Mouse (Mus musculus) MEL (cell line): ENCODE measurements around the gene Robo3. TPM values are rescaled to one million over a fixed set of nuclear protein-coding genes. Genes with fewer than 3 reads are reported as not detected.

Experiments
- DNase-seq: peaks from one replicate; pipeline ENCODE4 v3.0.0; 2011; ENCODE audit warnings: low read depth, low spot score
- H3K27ac ChIP-seq: 2 replicates; pipeline ENCODE4 v1.5.1; 2012; ENCODE audit warnings: low read depth, mild to moderate bottlenecking, control low read depth, low read length, moderate library complexity; ENCODE audit not compliant: control insufficient read depth
- H3K27me3 ChIP-seq, 2 experiments: fragments of 150-350 bp in 1 of 2; sonication (generic) in 1 of 2; 2 replicates each; pipeline ENCODE4 v1.6.1; 2012; ENCODE audit warnings: low read length in 2 of 2, mild to moderate bottlenecking in 2 of 2, improper control_type of control experiment in 1 of 2, moderate library complexity in 1 of 2; ENCODE audit not compliant: insufficient read depth in 2 of 2, control insufficient read depth in 1 of 2
- H3K36me3 ChIP-seq, 2 experiments: 2 replicates each; pipeline ENCODE4 v1.6.1; 2012 to 2014; ENCODE audit warnings: low read length in 2 of 2, improper control_type of control experiment in 1 of 2, inconsistent platforms in 1 of 2, mild to moderate bottlenecking in 1 of 2; ENCODE audit not compliant: insufficient read depth in 2 of 2, control insufficient read depth in 1 of 2
- H3K4me1 ChIP-seq, 2 experiments: fragments of 150-350 bp in 1 of 2; sonication (generic) in 1 of 2; 2 replicates each; pipeline ENCODE4 v1.6.1; 2012; ENCODE audit warnings: low read length in 2 of 2, improper control_type of control experiment in 1 of 2, mild to moderate bottlenecking in 1 of 2; ENCODE audit not compliant: insufficient read depth in 2 of 2, control insufficient read depth in 1 of 2
- H3K4me3 ChIP-seq, 2 experiments: fragments of 150-350 bp in 1 of 2; sonication (generic) in 1 of 2; 2 replicates each; pipeline ENCODE4 v1.5.1; 2012; ENCODE audit warnings: low read depth in 2 of 2, low read length in 2 of 2, mild to moderate bottlenecking in 2 of 2, moderate library complexity in 2 of 2, control low read depth in 1 of 2, improper control_type of control experiment in 1 of 2; ENCODE audit not compliant: control insufficient read depth in 1 of 2, insufficient read depth in 1 of 2
- H3K79me2 ChIP-seq: 2 replicates; pipeline ENCODE4 v1.6.1; 2012; ENCODE audit warnings: mild to moderate bottlenecking, low read length, moderate library complexity; ENCODE audit not compliant: control insufficient read depth, poor library complexity, insufficient read depth
- H3K9ac ChIP-seq: 2 replicates; pipeline ENCODE4 v1.6.1; 2012; ENCODE audit warnings: low read depth, mild to moderate bottlenecking, control low read depth, low read length, moderate library complexity; ENCODE audit not compliant: control insufficient read depth, poor library complexity, severe bottlenecking
- H3K9me3 ChIP-seq: fragments of 150-350 bp; sonication (generic); replicated peaks from 2 replicates; pipeline ENCODE4 v1.6.1; 2012; ENCODE audit warnings: mild to moderate bottlenecking, low read length, improper control_type of control experiment, moderate library complexity; ENCODE audit not compliant: insufficient read depth
- CHD2 ChIP-seq: IDR thresholded peaks from 2 replicates; pipeline ENCODE4 v1.6.1; 2011; ENCODE audit warnings: low read length, improper control_type of control experiment
- ETS1 ChIP-seq: IDR thresholded peaks from 2 replicates; pipeline ENCODE4 v1.6.1; 2012; ENCODE audit warnings: low read depth, mild to moderate bottlenecking, inconsistent platforms, low read length, improper control_type of control experiment, moderate library complexity
- HCFC1 ChIP-seq: IDR thresholded peaks from 2 replicates; pipeline ENCODE4 v1.6.1; 2012; ENCODE audit warnings: low read depth, mild to moderate bottlenecking, inconsistent platforms, low read length, improper control_type of control experiment, moderate library complexity
- MAZ ChIP-seq: IDR thresholded peaks from 2 replicates; pipeline ENCODE4 v1.6.1; 2012; ENCODE audit warnings: low read depth, mild to moderate bottlenecking, inconsistent platforms, low read length, improper control_type of control experiment
- POLR2AphosphoS2 ChIP-seq: IDR thresholded peaks from 2 replicates; pipeline ENCODE4 v1.6.1; 2011; ENCODE audit warnings: low read length, improper control_type of control experiment
- polyA plus RNA-seq, 2 experiments: library from polyadenylated mRNA; stranded (reverse) in 1 of 2; unstranded in 1 of 2; fragments of >175 nt in 1 of 2; fragments of >200 nt in 1 of 2; gene quantifications; 2 replicates each; pipeline versions ENCODE4 v1.2.1 to v1.2.4; 2012; ENCODE audit warnings: low replicate concordance in 2 of 2, low read depth in 1 of 2; ENCODE audit not compliant: insufficient read length in 2 of 2, insufficient read depth in 1 of 2, missing spikeins in 1 of 2
- total RNA-seq: library from RNA; depleted of rRNA; stranded (reverse); fragments of 300-350 nt; gene quantifications from 2 replicates; pipeline ENCODE4 v1.2.3, GENCODE M21; 2012; rRNA removed

Gene Robo3
- total and polyA plus RNA-seq, 3 experiments = not detected

GRCm38 (mm10) chr9:37365706-37366105 lies 67.3 kb downstream of the Robo3 start:
- no peak overlapping the region for H3K4me3 ChIP-seq
- H3K9ac ChIP-seq = no peak overlapping the region
- H3K9me3 ChIP-seq = no peaks in the 10 kb centered on the region
- TF ChIP-seq POLR2AphosphoS2 (no peak), ETS1 (no peak), HCFC1 (no peak), MAZ (no peak), CHD2 (no peak)
- peaks cover 2 to 6% of the 10 kb centered on the region in 2 experiments for H3K27me3 ChIP-seq
- no peaks in the 10 kb centered on the region; the same call in 1 of the 2 replicates for H3K79me2 ChIP-seq
- H3K27ac ChIP-seq = no peak overlapping the region
- H3K4me1 ChIP-seq = no peaks in the 10 kb centered on the region
- no peak for DNase-seq
- no peaks in the 10 kb centered on the region for H3K36me3 ChIP-seq

Other genes starting within 250 kb of the Robo3 start
- gene Tmem218, start 225.0 kb downstream of the Robo3 start, total RNA-seq = 2.7 and 3.4 TPM in 2 replicates
- 1 to 10 TPM in 1 of 2 experiments, not detected in 1; 4.7 TPM for gene Tmem218, start 225.0 kb downstream of the Robo3 start, polyA plus RNA-seq
- 0.75 and 1.1 TPM in 2 replicates for gene Slc37a2, start 177.5 kb downstream of the Robo3 start, total RNA-seq
- 1 to 10 TPM in 1 of 2 experiments, not detected in 1; 1.4 TPM for gene Slc37a2, start 177.5 kb downstream of the Robo3 start, polyA plus RNA-seq
- 3.7 and 4.3 TPM in 2 replicates for gene Ccdc15, start 84.8 kb downstream of the Robo3 start, total RNA-seq
- gene Ccdc15, start 84.8 kb downstream of the Robo3 start, polyA plus RNA-seq = 1 to 10 TPM in 1 of 2 experiments, not detected in 1; 4.0 TPM
- 0.04 TPM in 1 of 2 replicates, not detected in the other for gene Hepacam, start 65.9 kb downstream of the Robo3 start, total RNA-seq
- under 1 TPM in 1 of 2 experiments, not detected in 1; 0.01 TPM for gene Hepacam, start 65.9 kb downstream of the Robo3 start, polyA plus RNA-seq
- not detected in 2 replicates for gene Robo4, start 31.3 kb downstream of the Robo3 start, total RNA-seq
- not detected for gene Robo4, start 31.3 kb downstream of the Robo3 start, polyA plus RNA-seq
- 15.5 and 16.1 TPM in 2 replicates for gene Msantd2, start 56.1 kb upstream of the Robo3 start, total RNA-seq
- 10 to 100 TPM in 1 of 2 experiments, not detected in 1; 26.2 TPM for gene Msantd2, start 56.1 kb upstream of the Robo3 start, polyA plus RNA-seq
- 0.10 and 0.23 TPM in 2 replicates for gene Esam, start 94.8 kb upstream of the Robo3 start, total RNA-seq
- under 1 TPM in 1 of 2 experiments, not detected in 1; 0.89 TPM for gene Esam, start 94.8 kb upstream of the Robo3 start, polyA plus RNA-seq
- gene Vsig2, start 106.0 kb upstream of the Robo3 start, total RNA-seq = not detected in 2 replicates
- gene Vsig2, start 106.0 kb upstream of the Robo3 start, polyA plus RNA-seq = under 1 TPM in 1 of 2 experiments, not detected in 1; 0.64 TPM
- gene Nrgn, start 119.7 kb upstream of the Robo3 start, total RNA-seq = 0.58 and 0.78 TPM in 2 replicates
- gene Nrgn, start 119.7 kb upstream of the Robo3 start, polyA plus RNA-seq = 10 to 100 TPM in 1 of 2 experiments, not detected in 1; 43.5 TPM
- gene Siae, start 122.5 kb upstream of the Robo3 start, total RNA-seq = 4.9 and 5.1 TPM in 2 replicates
- 1 to 10 TPM in 1 of 2 experiments, not detected in 1; 9.2 TPM for gene Siae, start 122.5 kb upstream of the Robo3 start, polyA plus RNA-seq
- gene Spa17, start 180.5 kb upstream of the Robo3 start, total RNA-seq = 0.46 and 1.2 TPM in 2 replicates
- 1 to 10 TPM in 1 of 2 experiments, not detected in 1; 2.6 TPM for gene Spa17, start 180.5 kb upstream of the Robo3 start, polyA plus RNA-seq
- gene Tbrg1, start 224.1 kb upstream of the Robo3 start, total RNA-seq = 140 and 159 TPM in 2 replicates
- gene Tbrg1, start 224.1 kb upstream of the Robo3 start, polyA plus RNA-seq = 100 to 1,000 TPM in 1 of 2 experiments, not detected in 1; 127 TPM
- gene Panx3, start 236.0 kb upstream of the Robo3 start, total RNA-seq = 0.33 and 0.42 TPM in 2 replicates
- under 1 TPM in 1 of 2 experiments, not detected in 1; 0.17 TPM for gene Panx3, start 236.0 kb upstream of the Robo3 start, polyA plus RNA-seq